Comparison of ENCODE assay signal across 8 mouse cellular contexts in the genomic region with DNA sequence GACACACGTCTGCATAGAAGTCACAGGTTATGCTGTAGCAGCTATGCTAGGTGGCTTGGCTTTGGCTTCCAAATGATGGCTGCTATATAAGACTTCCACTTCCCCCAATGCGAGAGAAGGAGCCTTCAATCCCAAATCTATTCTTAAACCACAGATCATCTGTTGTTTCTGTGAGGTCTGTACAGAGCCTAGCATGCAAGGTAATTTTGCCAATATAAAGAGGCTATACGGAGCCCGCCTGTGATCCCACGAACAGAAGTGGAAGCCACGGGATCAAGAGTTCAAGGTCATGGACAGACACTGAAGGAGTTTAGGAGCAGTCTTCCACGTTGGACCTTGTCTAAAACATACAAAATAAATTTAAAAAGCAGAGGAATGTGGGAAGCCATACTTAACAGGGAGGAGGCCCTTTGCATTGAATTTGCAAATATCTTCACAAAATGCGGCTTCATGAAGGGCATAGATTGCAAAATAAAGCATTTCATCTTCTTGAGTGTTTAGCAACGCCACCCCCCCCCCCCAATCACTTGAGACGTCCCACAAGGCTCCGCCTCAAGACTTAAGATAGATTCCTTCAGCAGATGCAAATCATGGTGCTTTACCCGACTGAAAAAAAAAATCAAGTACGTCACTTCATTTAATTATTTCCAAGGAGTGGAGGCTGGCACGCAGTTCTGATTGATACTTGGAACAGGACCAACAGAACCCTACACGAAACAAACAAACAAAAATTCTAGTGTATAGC. TPM values are rescaled to one million over a fixed set of nuclear protein-coding genes. Genes with fewer than 3 reads are reported as not detected.
DNase-seq lines count a peak whose midpoint lies in the region; ATAC-seq and TF ChIP-seq lines count a peak whose summit lies in the region.

No protein-coding gene starts in this region.

- no peaks in the 10 kb centered on the region for H3K27me3 ChIP-seq in lung, embryonic 14.5 days (ENCODE audit: insufficient read depth, low read length)
- peaks cover 12% of the 10 kb centered on the region; the same call in 1 of the 2 replicates for H3K27me3 ChIP-seq in embryonic facial prominence, embryonic 10.5 days (replicated peaks; ENCODE audit: low read depth, poor library complexity, severe bottlenecking)
- no peaks in the 10 kb centered on the region for H3K27me3 ChIP-seq in intestine, embryonic 16.5 days (replicated peaks; ENCODE audit: control insufficient read depth, insufficient read depth, low read length)
- H3K27me3 ChIP-seq in neural tube, embryonic 15.5 days (replicated peaks): no peaks in the 10 kb centered on the region

- 33% methylated on average over 15 of the region's 15 CpGs for WGBS in lung, embryonic 14.5 days
- WGBS in embryonic facial prominence, embryonic 10.5 days: 37% methylated on average over 15 of the region's 15 CpGs
- WGBS in intestine, embryonic 16.5 days: 46% methylated on average over 15 of the region's 15 CpGs
- 30% methylated on average over 15 of the region's 15 CpGs for WGBS in neural tube, embryonic 15.5 days

- TF ChIP-seq CTCF in lung, embryonic 14.5 days (IDR thresholded peaks at IDR 0.05; ENCODE audit: low read depth): no peak

- peaks cover 6% of the 10 kb centered on the region for H3K4me1 ChIP-seq in lung, embryonic 14.5 days (ENCODE audit: insufficient read depth)
- H3K4me1 ChIP-seq in embryonic facial prominence, embryonic 10.5 days: peaks cover 41% of the 10 kb centered on the region
- H3K4me1 ChIP-seq in intestine, embryonic 16.5 days (ENCODE audit: control insufficient read depth, insufficient read depth, low read length): peaks cover 13% of the 10 kb centered on the region
- H3K4me1 ChIP-seq in neural tube, embryonic 15.5 days: peaks cover 30% of the 10 kb centered on the region

- ATAC-seq in lung, embryonic 14.5 days (ENCODE audit: insufficient read depth): no peak
- no peak for ATAC-seq in intestine, embryonic 16.5 days
- ATAC-seq in neural tube, embryonic 15.5 days (ENCODE audit: low FRiP score): no peak; the same call in 1 of the 2 replicates

- H3K4me3 ChIP-seq in lung, embryonic 14.5 days (ENCODE audit: low read depth, low read length): peak overlapping the region; percentile 99
- H3K4me3 ChIP-seq in embryonic facial prominence, embryonic 10.5 days: peak overlapping the region; percentile 99
- H3K4me3 ChIP-seq in intestine, embryonic 16.5 days (ENCODE audit: low read length): peak overlapping the region; percentile 98
- H3K4me3 ChIP-seq in neural tube, embryonic 15.5 days (replicated peaks): peak overlapping the region; percentile 96

- H3K9ac ChIP-seq in lung, embryonic 14.5 days: peak overlapping the region; percentile 99
- peak overlapping the region; percentile 96 for H3K9ac ChIP-seq in intestine, embryonic 16.5 days (ENCODE audit: low read depth, low read length)
- peak overlapping the region; percentile 81 for H3K9ac ChIP-seq in neural tube, embryonic 15.5 days (replicated peaks)

- H3K9me3 ChIP-seq in lung, embryonic 14.5 days (ENCODE audit: low read depth, low read length): peaks cover 4% of the 10 kb centered on the region; the same call in 1 of the 2 replicates
- peaks cover 5% of the 10 kb centered on the region; the same call in 1 of the 2 replicates for H3K9me3 ChIP-seq in embryonic facial prominence, embryonic 10.5 days
- H3K9me3 ChIP-seq in intestine, embryonic 16.5 days (ENCODE audit: control insufficient read depth, low read length): no peaks in the 10 kb centered on the region
- no peaks in the 10 kb centered on the region for H3K9me3 ChIP-seq in neural tube, embryonic 15.5 days (replicated peaks)

- H3K36me3 ChIP-seq in lung, embryonic 14.5 days (ENCODE audit: insufficient read depth): peaks cover 14% of the 10 kb centered on the region
- peaks cover 19% of the 10 kb centered on the region for H3K36me3 ChIP-seq in embryonic facial prominence, embryonic 10.5 days (replicated peaks)
- H3K36me3 ChIP-seq in intestine, embryonic 16.5 days (ENCODE audit: control insufficient read depth, insufficient read depth, low read length): 0 out of 2 replicates have a peak, but pooled peaks cover 3% of the 10 kb centered on the region
- H3K36me3 ChIP-seq in neural tube, embryonic 15.5 days: no peaks in the 10 kb centered on the region

- DNase-seq in lung, embryonic 14.5 days: no peak
- no peak for DNase-seq in lung, postnatal 14 days
- DNase-seq in embryonic facial prominence, embryonic 10.5 days (ENCODE audit: low spot score): no peak
- DNase-seq in spleen, adult 12 weeks (ENCODE audit: low spot score): no peak
- no peak for DNase-seq in layer of hippocampus, postnatal 10 days (ENCODE audit: low spot score in 2 of 2)
- no peak for DNase-seq in frontal cortex, postnatal 14 days (ENCODE audit: low spot score in 2 of 2)

- H3K27ac ChIP-seq in lung, embryonic 14.5 days (ENCODE audit: low read depth): peak overlapping the region; percentile 80; the same call in 1 of the 2 replicates
- peak overlapping the region; percentile 100 for H3K27ac ChIP-seq in embryonic facial prominence, embryonic 10.5 days (replicated peaks)
- H3K27ac ChIP-seq in intestine, embryonic 16.5 days (ENCODE audit: low read length): peak overlapping the region; percentile 85; the same call in 1 of the 2 replicates
- peak overlapping the region; percentile 99 for H3K27ac ChIP-seq in neural tube, embryonic 15.5 days (replicated peaks)

- peak overlapping the region; percentile 90 for H3K4me2 ChIP-seq in lung, embryonic 14.5 days
- H3K4me2 ChIP-seq in intestine, embryonic 16.5 days (ENCODE audit: low read depth, low read length): peak overlapping the region; percentile 85
- peak overlapping the region; percentile 86 for H3K4me2 ChIP-seq in neural tube, embryonic 15.5 days

RNA-seq across cellular contexts. Expression of gene Atp2a2, which starts 1.2 kb away (rescaled TPM):
- 43.8 and 45.5 TPM in 2 replicates for polyA plus RNA-seq in lung, embryonic 14.5 days (2014; fragmentation: Nextera tagmentation; extraction: Ambion mirVana)
- 35.3 and 38.1 TPM in 2 replicates for polyA plus RNA-seq in embryonic facial prominence, embryonic 10.5 days (2016; fragmentation: Nextera tagmentation; extraction: Ambion mirVana)
- polyA plus RNA-seq in intestine, embryonic 16.5 days (2015; fragmentation: Nextera tagmentation; extraction: Ambion mirVana): 20.4 and 27.2 TPM in 2 replicates
- 49.4 and 52.0 TPM in 2 replicates for polyA plus RNA-seq in neural tube, embryonic 15.5 days (2015; fragmentation: Nextera tagmentation; extraction: Ambion mirVana)
- 100 to 1,000 TPM; 511 to 561 TPM for total RNA-seq in layer of hippocampus, postnatal 10 days (2021)
